Mouse (Mus musculus) embryo, embryonic 11 days (tissue): ENCODE data around the gene Rem2.
A peak's percentile ranks its signal among the peaks of the same experiment; 100 is the strongest.

Source experiments
- DNase-seq: peaks from one replicate; pipeline ENCODE4 v3.0.0-alpha.2; 2015

Rem2 gene

DNA sequence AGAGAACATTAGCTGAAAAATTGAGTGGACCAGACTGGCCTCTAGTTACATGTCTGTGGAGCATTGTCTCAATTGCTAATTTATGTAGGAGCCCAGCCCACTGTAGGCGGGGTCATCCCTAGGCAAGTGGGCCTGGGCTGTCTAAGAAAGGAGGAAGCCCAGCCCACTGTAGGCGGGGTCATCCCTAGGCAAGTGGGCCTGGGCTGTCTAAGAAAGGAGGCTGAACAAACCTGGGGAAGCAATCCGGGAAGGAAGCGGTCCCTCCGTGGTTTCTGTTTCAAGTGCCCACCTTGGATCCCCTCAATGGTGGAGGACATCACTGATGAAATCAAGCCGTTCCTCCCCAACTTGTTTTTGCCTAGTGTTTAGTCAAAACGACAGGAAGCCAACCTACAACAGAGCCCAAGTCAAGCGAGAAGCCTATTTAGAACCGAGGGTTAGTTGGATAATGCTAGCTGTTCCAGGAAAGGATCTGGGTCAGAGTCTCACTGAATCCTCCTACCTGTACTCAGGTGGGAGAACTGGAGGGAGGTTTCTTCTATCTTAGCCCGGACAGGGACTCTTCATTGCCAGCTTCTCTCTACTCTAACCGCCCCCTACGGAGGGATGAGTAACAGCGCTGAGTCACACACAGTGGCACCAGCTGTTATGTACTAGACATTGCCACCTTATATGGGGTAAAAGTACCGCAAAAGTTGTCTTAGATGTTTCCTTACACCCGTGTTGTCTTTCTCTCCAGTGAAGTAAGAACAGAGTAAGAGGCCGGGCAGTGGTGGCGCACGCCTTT is 16.6 kb downstream of the Rem2 start:
- DNase-seq: peak; percentile 30

GRCm38 (mm10) chr14:54493236-54493635 is 17.3 kb downstream of the Rem2 start:
- no peak for DNase-seq

DNA sequence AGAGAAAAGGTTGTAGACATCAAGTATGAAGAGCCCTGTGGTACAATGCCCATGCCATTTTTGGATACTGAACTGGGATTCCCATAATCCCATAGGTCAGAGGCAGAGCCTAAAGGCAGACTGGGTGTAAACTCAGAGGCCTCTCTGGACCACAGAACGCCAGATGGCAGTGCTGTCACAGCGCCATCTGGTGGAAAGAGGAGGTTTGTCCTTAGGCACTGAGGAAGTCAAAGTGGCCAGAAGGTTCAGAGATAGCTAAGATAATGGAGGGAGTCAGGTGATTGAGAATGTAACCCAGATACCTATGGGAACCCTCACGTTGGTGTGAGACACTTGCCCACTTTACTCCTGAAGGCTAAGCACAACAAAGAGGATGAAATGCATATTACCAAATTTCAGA is 18.3 kb downstream of the Rem2 start:
- DNase-seq: peak; percentile 83

- no peak for DNase-seq
These were observed 20.8 kb downstream of the Rem2 start for GRCm38 (mm10) chr14:54496706-54497105.

- DNase-seq: no peak
These were observed 23.4 kb downstream of the Rem2 start for GRCm38 (mm10) chr14:54499330-54499729.

DNA sequence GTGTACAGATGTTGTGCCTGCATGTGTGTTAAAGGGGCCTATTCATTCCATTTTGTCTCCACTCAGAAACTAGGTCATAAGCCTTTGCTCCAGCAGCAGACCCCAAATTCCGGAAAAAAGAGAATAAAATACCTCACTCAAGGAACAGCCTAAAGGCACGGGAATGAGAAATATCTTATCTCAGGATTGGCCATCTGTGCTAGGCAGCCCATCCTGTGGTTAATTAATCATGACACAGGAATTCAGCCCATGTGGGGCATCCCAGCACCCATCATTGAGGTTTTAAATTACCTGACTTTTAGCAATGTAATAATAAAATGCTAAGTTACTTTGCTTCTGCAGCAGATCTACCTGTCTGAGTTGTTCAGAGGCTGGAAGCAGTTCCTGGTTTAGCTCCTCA is 25.5 kb downstream of the Rem2 start:
- DNase-seq: no peak

GRCm38 (mm10) chr14:54503092-54503491 is 27.2 kb downstream of the Rem2 start:
- no peak for DNase-seq

- no peak for DNase-seq
These were observed 33.9 kb downstream of the Rem2 start for GRCm38 (mm10) chr14:54509774-54510173.

DNA sequence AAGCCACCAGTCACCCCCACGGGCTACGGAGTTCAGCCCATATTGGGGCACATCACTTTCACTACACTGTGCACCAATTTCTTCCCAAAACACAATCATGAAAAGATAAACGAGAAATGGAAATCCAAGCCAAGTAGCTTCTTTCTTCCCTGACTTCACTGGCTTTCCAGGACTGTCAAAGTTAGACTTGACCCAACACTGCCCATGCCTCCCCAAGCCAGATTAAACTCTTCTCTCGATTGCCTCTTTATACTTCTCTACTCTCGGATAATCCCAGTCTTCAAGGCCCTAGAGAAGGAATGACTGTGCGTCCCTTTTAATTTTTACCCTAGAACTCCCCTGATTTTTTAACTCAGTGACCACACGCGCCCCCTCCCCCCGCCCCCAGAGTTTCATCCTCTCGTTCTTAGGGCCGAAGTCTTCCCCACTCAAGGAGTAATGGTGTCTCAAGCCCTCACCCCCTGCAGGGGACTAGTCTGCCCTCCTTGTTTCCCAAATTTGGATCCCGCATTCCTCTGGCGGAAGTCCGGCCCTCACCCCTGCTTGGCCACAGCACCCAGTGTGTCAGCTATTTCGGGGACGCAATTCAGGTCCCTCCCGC is 40.9 kb downstream of the Rem2 start:
- no peak for DNase-seq

- DNase-seq: peak; percentile 33
These were observed 47.7 kb downstream of the Rem2 start for GRCm38 (mm10) chr14:54523600-54523999.

GRCm38 (mm10) chr14:54527227-54528006 is 51.5 kb downstream of the Rem2 start:
- peak; percentile 72 for DNase-seq

GRCm38 (mm10) chr14:54528007-54528393 is 52.1 kb downstream of the Rem2 start:
- DNase-seq: no peak

DNA sequence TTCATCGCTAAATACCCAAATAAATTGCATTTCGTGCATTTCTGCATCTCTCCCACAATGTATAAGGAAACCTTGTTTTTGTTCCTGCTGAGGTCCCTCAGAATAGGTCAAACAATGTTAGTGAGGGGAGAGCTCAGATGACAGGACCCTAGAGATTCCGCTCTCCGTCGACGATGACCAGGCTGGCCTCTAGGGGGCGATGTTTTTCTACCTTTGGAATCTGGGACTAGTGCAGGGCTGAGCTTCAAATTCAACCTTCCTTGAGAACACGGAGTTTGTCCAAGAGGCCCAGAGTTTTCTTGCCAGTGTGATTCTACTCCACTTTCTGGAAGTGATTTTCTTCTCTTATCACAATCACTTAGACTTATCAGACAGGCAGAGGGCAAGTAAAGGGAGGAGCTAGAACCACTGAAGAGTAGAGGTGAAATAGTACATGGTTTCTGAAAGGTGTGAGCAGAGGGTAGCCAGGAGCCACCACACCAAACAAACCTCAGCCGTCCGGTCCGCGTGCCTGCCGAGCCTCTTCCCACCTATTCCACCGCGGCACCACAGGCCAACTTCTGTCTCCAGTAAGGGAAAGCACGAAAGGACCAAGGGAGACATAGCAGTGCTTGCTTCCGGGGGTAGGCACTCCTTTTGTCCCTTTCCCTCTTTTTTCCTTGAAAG is 52.7 kb downstream of the Rem2 start:
- peak; percentile 93 for DNase-seq
